Mouse (Mus musculus) hindbrain, embryonic 14.5 days (tissue): ENCODE measurements at regions not wholly inside any gene's neighbourhood (a gene's known extent, or its start where the extent isn't known, plus 50 kb on each side); places are given as distances from the start of the nearest gene placed in this dataset.
"Not testable (repeated sequence)": the region's sequence is repeated elsewhere in the genome, so short reads cannot be mapped to it uniquely, and the experiment has no call there.

Experiments
- ATAC-seq: fragments of 200-750 bp; cut with Nextera tagmentation; 2 replicates; pipeline ENCODE4 v1.8.0; 2017; ENCODE audit warnings: moderate number of reproducible peaks, mild to moderate bottlenecking, moderate TSS enrichment, moderate library complexity; ENCODE audit not compliant: low FRiP score
- DNase-seq: peaks from one replicate; pipeline ENCODE4 v3.0.0-alpha.2; 2015; ENCODE audit warnings: low spot score
- H3K27ac ChIP-seq: fragments of 300-500 bp; sonication (generic); 2 replicates; pipeline ENCODE4 v1.5.1; 2014; ENCODE audit warnings: mild to moderate bottlenecking, moderate library complexity
- H3K27me3 ChIP-seq: fragments of 300-500 bp; sonication (generic); 2 replicates; pipeline ENCODE4 v1.6.1; 2014; ENCODE audit warnings: mild to moderate bottlenecking, low read length, mixed read lengths; ENCODE audit not compliant: control insufficient read depth, insufficient read depth
- H3K36me3 ChIP-seq: fragments of 300-500 bp; sonication (generic); replicated peaks from 2 replicates; pipeline ENCODE4 v1.6.1; 2014; ENCODE audit not compliant: control insufficient read depth, insufficient read depth
- H3K4me1 ChIP-seq: fragments of 300-500 bp; sonication (generic); replicated peaks from 2 replicates; pipeline ENCODE4 v1.6.1; 2014; ENCODE audit warnings: antibody characterized with exemption, low read length, mixed read lengths; ENCODE audit not compliant: control insufficient read depth, insufficient read depth
- H3K4me2 ChIP-seq: fragments of 300-500 bp; sonication (generic); replicated peaks from 2 replicates; pipeline ENCODE4 v1.6.1; 2014; ENCODE audit warnings: mild to moderate bottlenecking, moderate library complexity
- H3K4me3 ChIP-seq: fragments of 300-500 bp; sonication (generic); replicated peaks from 2 replicates; pipeline ENCODE4 v1.5.1; 2014; ENCODE audit warnings: mild to moderate bottlenecking, low read length
- H3K9ac ChIP-seq: fragments of 300-500 bp; sonication (generic); 2 replicates; pipeline ENCODE4 v1.6.1; 2014
- H3K9me3 ChIP-seq: fragments of 300-500 bp; sonication (generic); 2 replicates; pipeline ENCODE4 v1.6.1; 2016; ENCODE audit warnings: low read length; ENCODE audit not compliant: control insufficient read depth
- WGBS: fragments of 180-500 bp; shearing (Covaris S2); extraction: QIAGEN DNeasy Blood & Tissue Kit; methylation state at CpG from one replicate; pipeline ENCODE4 v1.1.7; 2014; 5-methylcytosine and 5-hydroxymethylcytosine counted together

DNA sequence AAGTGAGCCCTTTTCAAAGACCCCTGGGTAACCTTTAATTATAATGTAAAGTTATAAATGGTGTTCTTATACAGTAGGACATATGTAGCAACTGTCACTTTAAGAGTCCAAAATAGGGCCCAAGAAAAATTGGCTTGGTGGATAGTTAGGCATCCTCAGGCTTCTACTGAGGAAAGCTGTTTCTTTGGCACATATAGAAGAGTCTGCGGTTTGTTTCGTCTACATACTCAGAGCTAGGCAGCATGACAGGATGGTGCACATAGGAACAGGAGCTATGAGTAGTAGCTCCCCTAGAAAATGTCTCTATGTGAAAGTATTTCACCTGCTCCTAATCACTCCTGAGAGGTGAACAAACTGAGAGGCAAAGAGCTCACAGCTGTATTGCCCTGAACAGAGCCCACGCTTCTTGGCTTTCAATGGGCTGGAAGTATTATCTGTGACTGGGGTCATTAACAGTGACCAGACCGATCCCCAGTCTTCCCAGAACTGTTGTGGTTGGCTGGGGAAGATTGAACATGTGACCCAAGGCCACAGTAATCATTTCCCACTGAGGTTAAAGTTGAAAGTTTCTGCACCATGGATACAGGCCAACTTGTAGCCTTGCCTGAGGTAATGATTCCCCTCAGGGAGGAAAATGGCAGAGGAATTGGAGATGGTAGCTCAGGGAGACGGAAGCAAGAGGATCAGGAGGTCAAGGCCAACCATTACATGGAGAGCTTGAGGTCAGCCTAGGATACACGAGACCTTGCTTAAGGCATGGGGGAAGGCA is 235.3 kb downstream of the Tmem114 start:
- WGBS, result 81% methylated on average over 6 of the region's 6 CpGs
- H3K4me3 ChIP-seq, result no peak overlapping the region
- ATAC-seq, result no peak
- no peaks in the 10 kb centered on the region for H3K36me3 ChIP-seq
- no peak overlapping the region for H3K27ac ChIP-seq
- H3K4me2 ChIP-seq, result no peak overlapping the region
- DNase-seq, result no peak
- no peaks in the 10 kb centered on the region for H3K9me3 ChIP-seq
- H3K9ac ChIP-seq, result no peak overlapping the region
- no peaks in the 10 kb centered on the region for H3K4me1 ChIP-seq
- no peaks in the 10 kb centered on the region for H3K27me3 ChIP-seq

DNA sequence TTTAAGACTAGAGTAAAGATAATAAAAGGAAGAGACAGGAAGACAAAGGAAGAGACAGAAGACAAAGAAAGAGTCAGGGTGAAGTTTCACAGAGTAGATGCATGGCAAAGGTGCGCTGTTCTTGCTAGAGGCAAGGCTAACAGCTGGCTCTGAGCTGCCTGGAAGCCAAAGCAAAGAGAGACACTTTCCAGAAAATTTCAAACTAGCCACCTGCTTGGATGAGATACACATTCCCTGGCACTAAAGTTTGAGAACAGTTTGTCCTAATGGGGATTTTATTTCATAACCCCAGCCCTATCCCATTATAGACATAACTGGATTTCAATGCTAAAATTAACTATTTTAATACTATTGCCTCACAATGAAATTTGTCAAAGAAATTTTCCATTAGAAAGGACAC is 235.9 kb downstream of the Tmem114 start:
- DNase-seq, result no peak

DNA sequence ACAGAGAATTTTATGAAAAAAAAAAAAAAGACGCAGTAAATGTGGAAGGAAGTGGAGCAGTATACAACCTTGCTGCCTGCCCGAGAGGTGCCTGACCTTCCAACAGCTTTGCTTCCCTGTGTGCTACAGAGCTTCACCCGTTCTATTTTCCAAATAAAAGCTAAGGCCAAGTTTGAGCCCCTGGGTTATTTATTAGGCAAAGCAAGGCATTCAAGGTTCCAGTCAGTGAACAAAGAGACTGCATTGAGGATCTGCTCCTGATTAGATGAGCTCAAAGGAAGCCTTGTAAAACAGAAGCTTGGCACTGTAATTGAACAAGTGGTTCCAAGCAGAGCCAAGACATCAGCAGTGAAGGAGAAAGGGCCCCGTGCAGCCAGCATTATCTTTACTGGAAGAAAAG is 236.4 kb downstream of the Tmem114 start:
- 45% methylated on average over 4 of the region's 4 CpGs for WGBS
- no peak overlapping the region for H3K9ac ChIP-seq
- H3K27me3 ChIP-seq, result no peaks in the 10 kb centered on the region
- ATAC-seq (no peak), DNase-seq (no peak)
- no peaks in the 10 kb centered on the region for H3K4me1 ChIP-seq
- no peak overlapping the region for H3K27ac ChIP-seq
- H3K4me2 ChIP-seq, result no peak overlapping the region
- no peak overlapping the region for H3K4me3 ChIP-seq
- H3K36me3 ChIP-seq, result no peaks in the 10 kb centered on the region
- no peaks in the 10 kb centered on the region for H3K9me3 ChIP-seq

More for the DNA sequence above, 235.9 kb downstream of the Tmem114 start:
- Histone ChIP-seq H3K9ac (no peak overlapping the region), H3K4me2 (no peak overlapping the region), H3K27ac (no peak overlapping the region), H3K4me1 (no peaks in the 10 kb centered on the region), H3K9me3 (no peaks in the 10 kb centered on the region), H3K27me3 (no peaks in the 10 kb centered on the region), H3K36me3 (no peaks in the 10 kb centered on the region), H3K4me3 (no peak overlapping the region)
- 100% methylated on average over 1 of the region's 1 CpGs for WGBS
- no peak for ATAC-seq

DNA sequence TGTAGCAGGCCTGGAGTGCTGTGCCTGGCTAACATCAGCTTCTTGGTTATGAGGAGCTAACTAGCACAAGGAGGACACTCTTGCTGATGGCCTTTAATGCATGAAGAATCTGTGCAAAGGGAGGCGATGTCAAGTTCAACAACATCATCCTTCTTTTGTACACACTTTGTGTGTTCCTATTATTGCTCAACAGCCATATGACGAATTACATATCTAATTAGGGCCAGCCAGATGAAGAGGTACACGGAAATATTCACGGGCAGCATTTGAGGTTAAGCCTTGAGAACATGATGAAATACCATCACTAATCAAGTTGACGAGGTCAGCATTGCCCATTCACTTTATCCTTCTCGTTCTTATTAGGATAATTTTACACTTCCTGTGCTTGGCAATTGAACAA is 240.2 kb downstream of the Tmem114 start:
- WGBS, result 61% methylated on average over 6 of the region's 6 CpGs
- no peak overlapping the region for H3K27ac ChIP-seq
- no peak overlapping the region for H3K4me2 ChIP-seq
- no peaks in the 10 kb centered on the region for H3K9me3 ChIP-seq
- no peaks in the 10 kb centered on the region for H3K4me1 ChIP-seq
- DNase-seq, result no peak
- no peak overlapping the region for H3K9ac ChIP-seq
- no peak for ATAC-seq
- no peaks in the 10 kb centered on the region for H3K36me3 ChIP-seq
- H3K27me3 ChIP-seq, result no peaks in the 10 kb centered on the region
- H3K4me3 ChIP-seq, result no peak overlapping the region

DNA sequence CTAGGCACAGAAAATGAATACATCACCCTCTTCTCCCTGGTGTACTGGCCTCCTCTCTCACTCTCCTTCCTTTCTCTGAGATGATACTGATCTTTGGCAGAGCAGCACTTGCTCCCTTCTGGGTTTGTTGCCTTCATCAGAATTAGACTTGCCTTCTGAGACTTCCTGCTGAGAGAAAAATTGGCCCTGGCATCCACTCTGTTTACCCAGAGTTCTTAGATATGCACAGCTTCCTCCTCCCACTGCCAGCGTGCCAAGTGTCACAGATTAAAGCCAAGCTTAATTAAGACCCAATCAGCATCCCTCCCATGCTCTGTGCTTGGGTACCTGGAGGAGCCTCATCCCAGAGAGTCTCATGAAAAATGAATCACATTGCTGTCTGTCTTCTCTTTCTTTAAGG is 246.0 kb downstream of the Tmem114 start:
- H3K27ac ChIP-seq, result no peak overlapping the region

DNA sequence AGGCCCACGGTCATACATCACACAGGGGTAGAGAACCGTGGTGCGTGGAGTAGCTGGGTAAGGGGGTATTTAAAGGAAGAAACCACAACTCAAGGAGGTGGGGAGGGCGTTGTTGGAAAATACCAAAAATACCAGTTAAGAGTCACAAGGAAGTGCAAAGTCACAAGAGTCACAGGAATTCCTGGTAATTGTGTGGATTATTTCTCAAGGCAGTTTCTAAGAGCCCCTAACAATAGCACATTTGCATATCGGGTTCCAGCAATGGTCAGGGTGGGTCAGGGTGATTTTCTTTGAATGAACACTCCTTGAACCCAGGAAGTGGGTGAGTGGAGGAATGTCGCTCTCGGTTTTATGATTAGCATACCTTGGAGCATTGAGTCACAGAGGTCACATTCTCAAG is 247.7 kb downstream of the Tmem114 start:
- H3K36me3 ChIP-seq, ATAC-seq, H3K27ac ChIP-seq, H3K4me1 ChIP-seq, H3K27me3 ChIP-seq, DNase-seq, H3K4me2 ChIP-seq, H3K9ac ChIP-seq, H3K4me3 ChIP-seq, H3K9me3 ChIP-seq: not testable (repeated sequence)
- WGBS, result 91% methylated on average over 7 of the region's 7 CpGs

More for the DNA sequence above, 246.0 kb downstream of the Tmem114 start:
- peak; percentile 53; the same call in 1 of the 2 replicates for ATAC-seq
- Histone ChIP-seq H3K9ac (no peak overlapping the region), H3K4me1 (peaks cover 3% of the 10 kb centered on the region; the same call in 1 of the 2 replicates), H3K4me3 (no peak overlapping the region), H3K4me2 (no peak overlapping the region), H3K9me3 (no peaks in the 10 kb centered on the region), H3K27me3 (no peaks in the 10 kb centered on the region), H3K36me3 (no peaks in the 10 kb centered on the region)
- DNase-seq, result peak; percentile 43
- WGBS, result 27% methylated on average over 1 of the region's 1 CpGs

DNA sequence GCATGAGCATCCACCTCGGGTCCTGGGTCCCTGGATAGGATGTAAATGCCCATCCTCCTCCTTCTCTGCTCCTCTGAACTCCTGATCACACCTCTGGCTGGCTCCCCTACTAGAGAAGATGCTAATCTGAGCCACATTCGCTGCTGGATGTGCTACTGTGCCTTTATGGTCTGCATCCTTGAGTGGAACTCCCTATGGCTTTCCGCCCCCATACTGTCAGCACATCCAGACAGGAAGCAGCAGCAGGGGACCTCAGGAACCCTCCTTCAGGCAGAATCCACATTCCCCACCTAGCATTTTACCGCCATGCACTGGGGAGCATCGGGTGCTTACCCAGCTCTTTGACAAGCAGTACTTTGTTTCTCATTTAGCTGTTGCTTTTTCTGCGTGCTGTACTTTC is 248.8 kb downstream of the Tmem114 start:
- ATAC-seq (no peak), DNase-seq (no peak)
- H3K9ac ChIP-seq, result no peak overlapping the region
- peaks cover 3% of the 10 kb centered on the region; the same call in 1 of the 2 replicates for H3K4me1 ChIP-seq
- WGBS, result 72% methylated on average over 6 of the region's 6 CpGs
- H3K36me3 ChIP-seq, result no peaks in the 10 kb centered on the region
- no peaks in the 10 kb centered on the region for H3K9me3 ChIP-seq
- H3K4me3 ChIP-seq, result no peak overlapping the region
- no peak overlapping the region for H3K4me2 ChIP-seq
- no peaks in the 10 kb centered on the region for H3K27me3 ChIP-seq
- H3K27ac ChIP-seq, result no peak overlapping the region
